Mouse (Mus musculus) embryonic facial prominence, embryonic 12.5 days (tissue): ENCODE results near the gene Nrxn1. TPM values are rescaled to one million over a fixed set of nuclear protein-coding genes. Genes with fewer than 3 reads are reported as not detected.

Experiments used
- ATAC-seq: fragments of 200-750 bp; cut with Nextera tagmentation; 2 replicates; pipeline ENCODE4 v1.8.0; 2017; ENCODE audit not compliant: insufficient number of reproducible peaks, insufficient read depth, low FRiP score, low TSS enrichment
- H3K27ac ChIP-seq: fragments of 300-500 bp; sonication (generic); 2 replicates; pipeline ENCODE4 v1.5.1; 2016; ENCODE audit warnings: mild to moderate bottlenecking
- H3K27me3 ChIP-seq: fragments of 300-500 bp; sonication (generic); 2 replicates; pipeline ENCODE4 v1.6.1; 2016; ENCODE audit warnings: mild to moderate bottlenecking, moderate library complexity
- H3K36me3 ChIP-seq: fragments of 300-500 bp; sonication (generic); 2 replicates; pipeline ENCODE4 v1.6.1; 2016; ENCODE audit warnings: mild to moderate bottlenecking
- H3K4me1 ChIP-seq: fragments of 300-500 bp; sonication (generic); 2 replicates; pipeline ENCODE4 v1.6.1; 2016
- H3K4me2 ChIP-seq: fragments of 300-500 bp; sonication (generic); replicated peaks from 2 replicates; pipeline ENCODE4 v1.6.1; 2016; ENCODE audit warnings: mild to moderate bottlenecking, moderate library complexity
- H3K4me3 ChIP-seq: fragments of 300-500 bp; sonication (generic); 2 replicates; pipeline ENCODE4 v1.5.1; 2016; ENCODE audit warnings: mild to moderate bottlenecking
- H3K9ac ChIP-seq: fragments of 300-500 bp; sonication (generic); 2 replicates; pipeline ENCODE4 v1.6.1; 2016; ENCODE audit warnings: mild to moderate bottlenecking, moderate library complexity
- H3K9me3 ChIP-seq: fragments of 300-500 bp; sonication (generic); 2 replicates; pipeline ENCODE4 v1.6.1; 2016; ENCODE audit warnings: mild to moderate bottlenecking, moderate library complexity
- WGBS: fragments of 180-500 bp; shearing (Covaris S2); methylation state at CpG from one replicate; pipeline ENCODE4 v1.1.7; 2016; 5-methylcytosine and 5-hydroxymethylcytosine counted together
- polyA plus RNA-seq: library from polyadenylated mRNA; unstranded; fragments of >200 nt; fragmentation: Nextera tagmentation; extraction: Ambion mirVana; gene quantifications from 2 replicates; pipeline ENCODE4 v1.2.1, GENCODE M21; 2016

The Nrxn1 gene
- polyA plus RNA-seq, 1 experiment from 2014 or later: 11.6 TPM

GRCm38 (mm10) chr17:90628469-90628868 is 464.4 kb downstream of the Nrxn1 start:
- WGBS: 23% methylated on average over 2 of the region's 2 CpGs
- Histone ChIP-seq H3K4me1 (no peaks in the 10 kb centered on the region), H3K4me3 (no peak overlapping the region), H3K9me3 (no peaks in the 10 kb centered on the region), H3K9ac (no peak overlapping the region), H3K4me2 (no peak overlapping the region), H3K27me3 (no peaks in the 10 kb centered on the region), H3K27ac (no peak overlapping the region), H3K36me3 (no peaks in the 10 kb centered on the region)
- ATAC-seq: 0 out of 2 replicates have a peak, but pooled peaks have one; percentile 28

GRCm38 (mm10) chr17:90628004-90628403 is 464.9 kb downstream of the Nrxn1 start:
- Histone ChIP-seq H3K27me3 (no peaks in the 10 kb centered on the region), H3K4me1 (no peaks in the 10 kb centered on the region), H3K27ac (no peak overlapping the region), H3K36me3 (no peaks in the 10 kb centered on the region), H3K9me3 (no peaks in the 10 kb centered on the region), H3K4me2 (no peak overlapping the region), H3K9ac (no peak overlapping the region), H3K4me3 (no peak overlapping the region)
- WGBS: 54% methylated on average over 3 of the region's 3 CpGs
- ATAC-seq: no peak

GRCm38 (mm10) chr17:90627395-90627794 is 465.5 kb downstream of the Nrxn1 start:
- H3K9me3 ChIP-seq: no peaks in the 10 kb centered on the region
- no peak for ATAC-seq
- no peak overlapping the region for H3K27ac ChIP-seq
- 74% methylated on average over 3 of the region's 3 CpGs for WGBS
- H3K27me3 ChIP-seq: no peaks in the 10 kb centered on the region
- H3K36me3 ChIP-seq: no peaks in the 10 kb centered on the region
- H3K9ac ChIP-seq: no peak overlapping the region
- no peaks in the 10 kb centered on the region for H3K4me1 ChIP-seq
- H3K4me3 ChIP-seq: no peak overlapping the region
- no peak overlapping the region for H3K4me2 ChIP-seq

- H3K4me1 ChIP-seq: no peaks in the 10 kb centered on the region
- ATAC-seq: no peak
- H3K4me3 ChIP-seq: no peak overlapping the region
- H3K36me3 ChIP-seq: no peaks in the 10 kb centered on the region
- H3K4me2 ChIP-seq: no peak overlapping the region
- WGBS: 36% methylated on average over 1 of the region's 1 CpGs
- H3K9ac ChIP-seq: no peak overlapping the region
- no peak overlapping the region for H3K27ac ChIP-seq
- no peaks in the 10 kb centered on the region for H3K27me3 ChIP-seq
- no peaks in the 10 kb centered on the region for H3K9me3 ChIP-seq
These were observed 468.1 kb downstream of the Nrxn1 start for GRCm38 (mm10) chr17:90624591-90625266.

- H3K4me3 ChIP-seq: no peak overlapping the region
- no peak overlapping the region for H3K4me2 ChIP-seq
- no peaks in the 10 kb centered on the region for H3K9me3 ChIP-seq
- no peak for ATAC-seq
- WGBS: 86% methylated on average over 4 of the region's 4 CpGs
- no peaks in the 10 kb centered on the region for H3K27me3 ChIP-seq
- no peaks in the 10 kb centered on the region for H3K4me1 ChIP-seq
- H3K9ac ChIP-seq: no peak overlapping the region
- H3K36me3 ChIP-seq: no peaks in the 10 kb centered on the region
- H3K27ac ChIP-seq: no peak overlapping the region
These were observed 471.0 kb downstream of the Nrxn1 start for GRCm38 (mm10) chr17:90621828-90622227.

- Histone ChIP-seq H3K4me2 (no peak overlapping the region), H3K9ac (no peak overlapping the region), H3K36me3 (no peaks in the 10 kb centered on the region), H3K27me3 (no peaks in the 10 kb centered on the region), H3K9me3 (no peaks in the 10 kb centered on the region), H3K4me1 (no peaks in the 10 kb centered on the region), H3K27ac (no peak overlapping the region), H3K4me3 (no peak overlapping the region)
- no peak for ATAC-seq
- 80% methylated on average over 3 of the region's 3 CpGs for WGBS
These were observed 477.9 kb downstream of the Nrxn1 start for GRCm38 (mm10) chr17:90615019-90615418.

GRCm38 (mm10) chr17:90607427-90607806 is 485.5 kb downstream of the Nrxn1 start:
- H3K36me3 ChIP-seq: no peaks in the 10 kb centered on the region
- H3K4me3 ChIP-seq: no peak overlapping the region
- H3K9me3 ChIP-seq: no peaks in the 10 kb centered on the region
- no peak overlapping the region for H3K4me2 ChIP-seq
- no peaks in the 10 kb centered on the region for H3K27me3 ChIP-seq
- no peak overlapping the region for H3K27ac ChIP-seq
- H3K9ac ChIP-seq: no peak overlapping the region
- no peak for ATAC-seq
- no peaks in the 10 kb centered on the region for H3K4me1 ChIP-seq

GRCm38 (mm10) chr17:90606718-90607426 is 486.0 kb downstream of the Nrxn1 start:
- Histone ChIP-seq H3K27me3 (no peaks in the 10 kb centered on the region), H3K9me3 (no peaks in the 10 kb centered on the region), H3K4me3 (no peak overlapping the region), H3K4me1 (no peaks in the 10 kb centered on the region), H3K9ac (no peak overlapping the region), H3K4me2 (no peak overlapping the region), H3K27ac (no peak overlapping the region), H3K36me3 (no peaks in the 10 kb centered on the region)
- ATAC-seq: no peak
- 91% methylated on average over 4 of the region's 4 CpGs for WGBS

GRCm38 (mm10) chr17:90599570-90600524 is 493.0 kb downstream of the Nrxn1 start:
- Histone ChIP-seq H3K36me3 (no peaks in the 10 kb centered on the region), H3K27ac (no peak overlapping the region), H3K4me2 (no peak overlapping the region), H3K27me3 (no peaks in the 10 kb centered on the region), H3K4me3 (no peak overlapping the region), H3K4me1 (no peaks in the 10 kb centered on the region), H3K9me3 (no peaks in the 10 kb centered on the region), H3K9ac (no peak overlapping the region)
- ATAC-seq: no peak
- 79% methylated on average over 9 of the region's 9 CpGs for WGBS

- H3K9ac ChIP-seq: no peak overlapping the region
- H3K4me3 ChIP-seq: no peak overlapping the region
- WGBS: 69% methylated on average over 9 of the region's 9 CpGs
- H3K4me2 ChIP-seq: no peak overlapping the region
- no peaks in the 10 kb centered on the region for H3K36me3 ChIP-seq
- H3K9me3 ChIP-seq: no peaks in the 10 kb centered on the region
- no peaks in the 10 kb centered on the region for H3K4me1 ChIP-seq
- ATAC-seq: no peak
- no peaks in the 10 kb centered on the region for H3K27me3 ChIP-seq
- H3K27ac ChIP-seq: no peak overlapping the region
These were observed 497.9 kb downstream of the Nrxn1 start for GRCm38 (mm10) chr17:90594798-90595533.

- Histone ChIP-seq H3K27ac (no peak overlapping the region), H3K9me3 (no peaks in the 10 kb centered on the region), H3K9ac (no peak overlapping the region), H3K36me3 (no peaks in the 10 kb centered on the region), H3K4me2 (no peak overlapping the region), H3K4me3 (no peak overlapping the region), H3K4me1 (no peaks in the 10 kb centered on the region; the same call in 1 of the 2 replicates), H3K27me3 (0 out of 2 replicates have a peak, but pooled peaks cover 3% of the 10 kb centered on the region)
- ATAC-seq: no peak
These were observed 506.0 kb downstream of the Nrxn1 start for GRCm38 (mm10) chr17:90586891-90587290.
